Mouse (Mus musculus) gastrocnemius, postnatal 4 days (tissue): ENCODE measurements at regions not wholly inside any gene's neighbourhood (a gene's known extent, or its start where the extent isn't known, plus 50 kb on each side); places are given as distances from the start of the nearest gene placed in this dataset.

Experiments
- DNase-seq, 2 experiments: peaks; one replicate each; pipeline ENCODE4 v3.0.0; 2021 to 2022; ENCODE audit warnings: low spot score in 2 of 2, mixed read lengths in 2 of 2

DNA sequence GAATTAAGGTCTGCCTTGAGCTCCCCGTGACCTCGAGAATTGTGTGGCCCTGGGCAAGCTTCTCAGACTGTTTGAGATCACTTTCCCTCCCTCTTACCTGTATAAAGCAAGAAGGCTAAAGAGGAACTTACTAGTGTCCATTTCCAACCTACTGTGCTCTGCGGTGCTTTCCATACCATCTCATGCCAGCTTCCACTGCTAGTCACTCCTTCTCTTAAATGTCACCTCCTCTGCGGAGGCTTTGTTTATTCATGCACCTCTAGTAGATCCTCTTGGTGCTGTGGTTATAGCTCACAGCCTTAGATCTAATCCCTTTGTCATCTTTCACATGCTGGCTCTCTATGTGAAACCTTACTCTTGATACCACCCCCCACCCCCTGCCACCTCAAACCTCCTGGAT is 2310.3 kb upstream of the Lrrc6 start:
- DNase-seq, result no peak

DNA sequence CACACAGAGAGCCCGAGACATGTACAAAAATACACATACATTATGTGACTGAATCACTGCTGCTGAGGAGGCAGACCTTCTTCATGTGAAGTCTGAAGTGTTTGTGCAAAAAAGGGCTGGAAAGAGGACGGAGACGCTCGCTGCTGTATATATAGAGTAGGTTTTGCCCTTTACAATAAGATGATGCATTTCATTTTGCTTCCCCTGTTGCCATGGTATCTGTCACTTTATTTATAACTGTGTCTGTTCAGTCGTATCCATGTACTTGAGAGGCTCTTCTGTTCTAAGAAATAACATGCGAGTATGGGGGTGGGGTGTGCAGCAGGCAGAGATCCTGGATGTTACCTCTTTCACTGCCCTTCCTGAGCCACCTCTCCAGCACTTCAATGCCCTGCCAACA is 2309.9 kb upstream of the Lrrc6 start:
- DNase-seq, result no peak

DNA sequence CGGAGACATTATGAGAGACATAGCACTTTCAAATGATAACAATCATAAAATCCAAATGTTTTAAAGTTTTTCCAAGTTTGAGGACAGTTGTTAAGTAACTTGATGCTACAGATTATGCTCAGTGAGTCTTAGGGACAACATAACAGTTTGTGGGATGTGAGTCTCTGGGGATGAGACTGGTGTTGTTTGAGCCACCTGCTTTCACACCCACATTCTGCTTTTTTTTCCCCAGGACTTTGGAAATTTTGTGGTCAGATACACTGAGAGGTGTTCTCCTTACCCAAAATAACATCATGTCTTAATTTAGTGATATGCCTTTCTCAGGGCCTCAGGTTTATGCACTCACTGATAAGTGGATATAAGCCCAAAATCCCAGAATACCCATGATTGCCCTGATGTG is 2307.5 kb upstream of the Lrrc6 start:
- DNase-seq, result no peak

DNA sequence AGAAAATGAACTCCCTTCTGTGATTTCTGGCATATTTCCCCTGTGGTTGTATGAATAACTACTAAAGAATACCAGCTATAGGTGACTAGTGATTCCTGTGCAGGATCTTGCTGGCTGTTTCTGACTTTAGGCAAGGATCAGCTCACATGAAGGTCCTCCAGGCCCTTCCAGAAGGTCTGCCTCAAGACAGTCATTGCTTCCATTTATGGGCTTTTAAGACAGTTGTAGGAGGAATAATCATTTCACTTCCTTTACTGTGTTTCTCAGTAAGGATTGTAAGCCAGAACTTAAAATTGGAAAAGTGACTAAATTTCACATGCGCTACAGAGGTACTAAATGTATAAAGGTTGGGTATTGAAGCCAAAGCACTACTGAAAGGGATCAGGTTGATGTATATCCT is 2303.5 kb upstream of the Lrrc6 start:
- no peak for DNase-seq

DNA sequence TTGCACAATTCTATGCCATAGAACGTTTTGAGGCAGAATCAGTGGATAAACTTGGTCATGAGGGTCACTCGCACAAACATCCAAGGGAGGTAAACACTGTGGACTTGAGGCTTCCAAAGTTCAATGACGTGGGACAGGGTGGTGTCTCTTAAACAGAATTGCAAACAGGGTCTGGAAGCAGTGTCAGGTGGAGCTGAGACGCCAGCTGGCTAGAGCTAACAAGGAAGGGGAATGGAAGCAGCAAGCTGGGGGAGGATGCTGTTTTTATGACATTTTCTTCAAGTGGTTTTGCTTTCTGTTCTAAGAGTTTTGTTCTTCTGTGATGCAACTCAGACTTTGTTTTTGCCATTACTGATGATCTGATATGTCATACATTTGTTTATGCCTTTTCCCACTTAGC is 2301.1 kb upstream of the Lrrc6 start:
- DNase-seq, result no peak

DNA sequence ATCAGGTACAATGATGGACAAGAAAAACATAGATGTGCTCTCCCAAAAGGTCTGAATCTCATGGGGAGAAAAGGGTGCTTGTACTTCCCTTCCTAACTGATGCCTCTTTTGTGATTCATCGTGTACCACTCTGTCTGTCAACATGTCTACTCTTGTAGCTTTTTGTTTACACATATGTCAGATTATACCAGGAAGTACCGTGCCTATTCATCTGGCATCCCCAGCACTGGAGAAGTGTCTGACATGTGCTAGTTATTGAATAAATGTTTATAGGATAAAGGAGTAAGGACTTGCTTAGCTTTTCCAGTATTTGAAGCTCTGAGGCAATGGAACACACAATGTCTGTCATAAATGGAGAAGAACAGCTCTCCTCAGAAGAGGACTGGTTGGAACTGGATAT is 2296.7 kb upstream of the Lrrc6 start:
- no peak for DNase-seq

DNA sequence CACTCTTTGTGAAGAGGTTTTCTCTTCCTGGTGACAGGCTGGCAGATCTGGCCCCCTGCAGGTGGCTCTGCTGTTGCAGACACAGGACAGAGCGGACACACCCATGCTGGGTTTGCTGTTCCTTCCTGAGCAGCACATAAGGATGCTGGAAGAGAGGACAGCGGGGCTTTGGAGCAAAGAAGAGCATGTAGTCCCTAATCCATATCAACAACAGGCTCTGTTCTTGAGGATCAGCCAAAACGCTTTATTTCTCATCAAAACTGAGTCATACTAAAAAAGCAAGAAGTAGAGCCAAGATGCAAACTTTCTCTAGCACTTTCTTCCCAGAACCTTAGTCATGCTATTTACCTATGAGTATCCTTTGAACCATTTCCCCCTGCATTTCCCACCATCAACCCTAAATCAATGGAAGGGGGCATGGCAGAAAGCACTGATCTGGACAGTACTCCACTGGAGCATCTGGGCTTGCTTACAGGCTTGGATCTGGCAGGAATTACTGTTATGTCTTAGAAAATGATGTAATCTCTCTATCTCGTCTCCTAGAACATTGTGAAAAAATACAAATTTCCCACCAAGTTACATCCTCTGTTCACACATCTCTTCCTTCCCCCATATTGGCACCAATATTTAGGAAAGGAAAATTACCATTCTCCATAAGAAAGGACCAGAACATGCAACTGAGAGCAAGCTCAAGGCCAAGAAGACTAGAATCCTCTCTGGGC is 2294.7 kb upstream of the Lrrc6 start:
- no peak for DNase-seq

DNA sequence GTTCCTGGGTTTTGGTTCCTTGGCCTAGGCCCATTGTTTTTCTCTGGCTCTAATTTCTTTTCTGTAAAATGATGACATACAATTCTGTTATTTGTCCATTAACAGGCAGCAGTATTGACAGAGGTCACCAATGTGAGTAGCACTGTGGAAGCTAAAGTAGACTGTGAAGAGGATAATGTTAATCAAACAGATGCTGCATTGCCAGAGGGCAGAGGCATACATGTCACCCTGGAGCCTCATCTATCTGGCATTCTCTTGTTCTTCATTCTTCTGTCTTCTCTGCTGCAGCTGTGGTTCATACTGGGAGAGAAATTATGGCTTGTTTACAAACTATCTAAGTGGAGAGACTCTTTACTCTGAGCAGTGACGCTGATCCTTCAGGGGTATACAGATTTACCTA is 2259.2 kb upstream of the Lrrc6 start:
- no peak for DNase-seq

DNA sequence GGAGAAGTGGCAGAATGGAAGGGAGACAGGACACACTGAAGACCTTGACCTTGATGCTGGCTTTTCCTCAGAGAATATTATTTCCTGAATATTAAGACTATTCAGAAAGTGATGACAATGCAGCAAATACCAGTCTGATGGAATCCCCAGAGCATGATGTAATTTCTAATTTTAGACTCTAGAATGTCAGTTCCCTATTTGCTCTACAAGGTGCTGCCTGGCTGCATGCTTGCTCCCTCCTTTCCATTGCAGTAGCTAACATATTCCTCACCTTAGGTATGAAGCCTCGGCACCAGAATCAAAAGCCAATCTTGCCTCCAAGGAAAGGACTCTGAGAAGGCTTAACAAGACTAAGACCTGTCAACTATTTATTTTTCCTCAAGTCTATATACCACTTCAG is 2254.5 kb upstream of the Lrrc6 start:
- DNase-seq, result no peak

DNA sequence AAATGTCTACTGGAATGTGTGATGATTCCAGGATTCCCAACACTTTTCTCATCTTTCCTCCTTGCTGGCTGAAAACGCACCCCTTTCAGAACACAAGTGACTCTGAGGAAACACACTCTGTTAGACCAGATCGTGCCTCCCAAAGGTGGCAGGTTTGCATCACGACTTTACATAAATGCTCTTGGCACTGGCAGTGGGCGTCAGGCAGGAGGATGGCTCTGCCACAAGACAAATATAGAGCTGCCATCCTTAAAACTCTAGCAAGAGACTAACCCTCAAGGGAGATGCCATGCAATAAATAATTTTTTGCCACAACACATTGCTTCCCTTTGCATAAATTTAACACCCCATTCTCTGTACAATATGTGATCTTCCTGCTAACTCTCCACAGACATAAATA is 2254.1 kb upstream of the Lrrc6 start:
- DNase-seq, result no peak

DNA sequence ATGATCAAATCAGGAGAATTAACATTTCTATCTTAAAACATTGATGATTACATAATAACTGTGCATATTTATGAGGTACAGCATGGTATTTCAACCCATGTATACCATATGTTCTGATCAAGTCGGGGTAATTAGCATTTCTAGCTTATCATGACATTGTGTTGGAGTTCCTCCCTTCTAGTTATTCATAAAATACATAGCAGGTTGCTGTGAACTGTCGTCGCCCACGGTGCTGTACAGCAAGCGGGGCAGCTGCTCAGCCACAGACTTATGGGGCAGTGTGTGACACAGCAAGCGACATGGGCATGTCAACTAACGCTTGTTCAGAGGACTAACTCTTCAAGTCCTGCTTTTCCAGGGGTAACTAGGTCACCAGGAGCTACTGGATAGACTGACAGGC is 2238.6 kb upstream of the Lrrc6 start:
- DNase-seq, result no peak

DNA sequence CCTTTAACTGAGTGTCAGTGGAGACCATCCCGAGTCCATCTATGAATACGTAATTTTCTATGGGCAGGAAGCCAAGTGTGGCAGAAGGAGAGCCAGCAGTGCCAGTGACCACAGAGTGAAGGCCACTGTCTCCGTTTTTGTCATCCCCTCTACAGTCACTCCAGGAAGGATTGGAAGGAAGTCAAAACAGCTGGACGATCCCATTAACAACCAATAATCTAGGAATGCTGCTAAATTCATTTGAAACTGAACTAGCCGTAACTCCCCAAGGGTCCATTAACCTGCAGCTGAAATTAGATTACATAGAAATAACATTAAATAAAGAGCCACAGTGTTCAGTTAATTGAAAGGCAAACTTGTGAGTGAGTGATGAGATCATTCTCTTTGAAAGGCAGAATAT is 2220.5 kb upstream of the Lrrc6 start:
- no peak for DNase-seq

DNA sequence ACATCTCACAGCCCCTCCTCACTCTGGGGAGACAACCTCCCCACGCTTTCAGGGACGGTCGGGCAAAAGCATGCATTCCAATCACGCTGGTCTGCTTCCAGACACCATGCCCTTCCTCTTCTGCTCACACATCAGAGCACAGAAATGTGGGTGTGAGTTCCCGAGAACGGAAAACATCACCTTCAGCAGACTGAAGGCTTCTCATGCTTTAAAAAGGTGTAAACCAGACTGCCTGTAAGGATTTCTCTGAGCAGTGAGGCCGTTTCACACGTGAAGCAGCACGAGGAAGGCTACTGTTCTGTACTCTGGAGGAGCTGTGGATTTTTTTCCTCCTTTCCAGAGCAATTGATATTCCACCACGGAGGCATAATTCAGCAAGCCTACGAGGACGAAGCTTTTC is 2218.8 kb upstream of the Lrrc6 start:
- no peak for DNase-seq

DNA sequence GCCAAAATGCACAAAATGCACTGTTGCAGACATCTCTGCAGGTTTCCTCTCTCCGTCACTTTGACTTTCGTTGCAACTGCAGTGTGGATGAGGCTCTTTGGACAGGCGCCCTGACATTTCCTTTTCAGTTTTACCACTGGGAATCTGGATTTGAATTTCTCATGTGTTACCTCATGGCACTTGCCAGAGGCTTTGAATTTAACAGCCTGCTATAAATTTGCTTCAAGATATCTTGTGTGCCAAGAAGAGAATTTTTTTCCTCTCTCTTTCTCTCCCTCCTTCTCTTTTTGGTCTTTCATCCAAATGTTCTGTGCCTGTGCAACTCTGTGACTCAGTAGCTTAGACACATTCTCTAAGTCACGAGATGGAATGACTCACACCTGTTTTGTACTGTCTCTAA is 2213.6 kb upstream of the Lrrc6 start:
- DNase-seq, result no peak

DNA sequence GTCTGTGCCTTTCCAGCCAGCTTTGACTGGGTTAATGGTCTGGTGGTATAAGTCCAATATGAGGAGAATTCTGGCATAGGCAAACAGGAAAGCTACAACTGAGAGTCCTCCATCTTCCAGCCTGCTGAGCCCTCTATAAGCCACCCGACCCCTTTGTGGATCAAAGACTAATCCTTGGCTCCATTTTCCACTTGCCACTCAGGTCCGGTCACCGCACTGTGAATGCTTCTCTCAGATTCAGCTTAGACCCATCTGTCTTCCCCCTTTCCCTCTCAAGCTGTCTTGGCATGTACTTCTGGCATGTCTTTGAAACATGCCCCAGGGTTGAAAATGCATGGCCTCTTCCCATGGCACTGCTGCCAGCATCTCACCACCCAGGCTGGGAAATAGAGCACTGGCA is 2206.6 kb upstream of the Lrrc6 start:
- no peak for DNase-seq

DNA sequence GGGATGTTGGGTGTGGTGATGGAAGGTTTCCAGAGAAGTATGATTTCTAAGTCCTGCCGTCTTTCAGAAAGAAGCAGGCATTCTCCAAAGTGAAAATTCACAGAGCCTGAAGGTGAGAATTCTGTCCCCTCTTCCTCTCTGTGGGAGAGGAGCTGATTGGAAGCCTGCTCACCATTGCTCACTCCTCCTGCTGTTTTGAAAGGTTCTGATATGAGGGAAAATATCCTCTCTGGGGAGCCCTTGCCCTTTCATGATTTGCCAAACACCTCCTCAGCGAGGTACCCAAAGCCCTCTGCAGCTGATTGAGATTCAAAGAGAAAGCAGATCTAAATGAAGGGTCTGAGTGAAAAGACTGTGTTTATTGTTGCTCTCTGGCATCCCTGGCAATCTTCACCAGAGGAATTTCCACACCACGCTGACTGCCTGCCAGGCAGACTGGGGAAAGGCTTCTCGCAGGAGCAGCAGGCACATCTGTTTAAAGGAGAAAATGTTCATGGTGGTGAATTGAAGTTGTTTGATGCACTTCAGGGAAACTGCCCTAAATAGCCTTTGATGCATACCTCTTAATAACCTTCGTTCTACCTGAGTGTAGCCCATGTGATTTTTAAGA is 2194.4 kb upstream of the Lrrc6 start:
- no peak for DNase-seq

DNA sequence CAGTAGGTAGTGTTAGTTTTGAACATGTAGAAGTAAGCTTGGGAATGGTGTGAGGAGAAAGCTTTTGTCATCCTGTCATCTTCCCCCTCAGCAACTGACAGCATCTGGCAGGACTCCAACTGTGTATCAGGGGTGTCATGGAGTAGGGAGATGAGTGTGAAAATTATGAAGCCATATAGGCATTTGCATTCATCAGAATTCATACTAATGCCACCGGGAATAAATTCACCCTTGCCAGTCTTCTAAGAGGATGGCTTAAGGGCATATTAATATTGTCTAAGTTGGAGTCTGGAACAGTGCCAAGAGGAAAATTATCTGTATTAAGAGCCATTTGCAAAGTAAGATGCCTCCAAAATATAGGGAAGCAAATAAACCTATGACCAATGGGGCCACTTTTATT is 2166.8 kb upstream of the Lrrc6 start:
- no peak for DNase-seq

DNA sequence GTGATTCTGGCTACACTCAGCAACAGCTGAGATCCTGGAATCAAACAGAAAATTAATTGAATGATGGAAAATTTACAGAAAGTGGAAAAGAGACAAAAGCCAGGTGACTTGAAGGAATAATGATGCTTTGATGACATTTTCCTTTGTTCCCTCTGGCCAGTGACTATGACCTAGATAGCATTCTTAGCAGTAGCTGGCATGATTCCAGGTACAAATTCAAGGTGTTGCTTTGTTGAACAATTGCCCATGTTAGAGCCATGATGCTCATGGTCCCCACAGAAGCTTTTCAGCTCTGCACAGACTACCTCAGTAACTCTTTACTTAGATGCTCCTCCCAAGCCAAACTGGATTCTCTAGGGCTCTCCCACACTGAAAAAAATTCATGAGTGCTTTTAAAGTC is 2164.6 kb upstream of the Lrrc6 start:
- DNase-seq, result no peak

DNA sequence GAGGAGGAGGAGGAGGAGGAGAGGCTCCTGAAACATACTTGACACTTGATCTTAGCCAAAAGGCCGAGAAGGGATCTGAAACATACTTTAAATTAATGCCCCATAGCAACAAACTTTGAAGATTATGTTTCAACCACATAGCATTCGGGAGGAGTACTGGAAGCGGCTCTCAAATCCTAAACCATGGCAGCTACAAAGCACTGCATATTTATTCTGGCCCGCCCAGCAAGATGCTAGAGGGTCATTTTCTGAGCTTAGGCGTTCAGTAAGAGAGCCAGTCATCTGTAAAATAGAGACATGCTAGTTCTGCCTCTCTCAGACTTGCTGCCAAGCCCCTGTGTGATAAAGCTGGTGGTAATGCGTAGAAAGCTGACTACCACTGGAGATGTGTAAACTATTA is 2156.0 kb upstream of the Lrrc6 start:
- no peak for DNase-seq

DNA sequence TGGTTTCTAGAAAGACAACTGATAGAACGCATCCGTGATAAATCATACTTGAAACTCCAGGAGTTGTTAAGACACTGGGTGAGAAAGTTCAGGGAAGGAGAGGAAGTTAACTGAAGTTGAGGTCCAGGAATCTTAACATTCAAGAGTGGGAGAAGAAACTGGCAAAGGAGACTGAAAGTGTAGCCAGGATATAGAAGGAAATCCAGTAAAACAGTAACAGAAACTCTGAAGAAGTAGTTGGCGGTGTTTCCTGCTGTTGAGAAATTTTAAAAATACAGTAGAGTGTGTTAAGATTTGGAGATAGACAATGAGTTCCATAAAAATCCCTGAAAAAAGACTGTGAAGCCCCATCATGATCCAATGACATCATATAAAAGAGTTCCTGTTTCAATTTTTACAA is 2154.3 kb upstream of the Lrrc6 start:
- no peak for DNase-seq

DNA sequence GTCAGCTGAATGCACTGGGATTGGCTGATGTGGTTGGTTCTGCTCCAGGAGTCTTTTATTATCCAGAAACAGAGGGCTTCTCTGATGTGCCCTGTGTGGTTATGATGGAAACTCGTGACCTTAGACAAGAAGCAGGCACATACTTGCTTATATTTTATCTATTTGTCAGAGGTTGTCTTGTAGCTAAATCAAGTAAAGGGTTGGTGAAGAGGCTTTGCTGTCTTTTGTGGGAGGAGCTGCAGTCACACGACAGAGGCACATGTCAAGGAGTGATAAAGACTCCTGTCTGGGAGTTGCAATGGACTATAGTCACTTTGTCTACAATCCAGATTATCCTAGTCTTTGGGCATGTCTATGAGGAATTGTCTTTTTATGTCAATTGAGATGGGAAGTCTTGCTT is 2149.9 kb upstream of the Lrrc6 start:
- DNase-seq, result no peak

DNA sequence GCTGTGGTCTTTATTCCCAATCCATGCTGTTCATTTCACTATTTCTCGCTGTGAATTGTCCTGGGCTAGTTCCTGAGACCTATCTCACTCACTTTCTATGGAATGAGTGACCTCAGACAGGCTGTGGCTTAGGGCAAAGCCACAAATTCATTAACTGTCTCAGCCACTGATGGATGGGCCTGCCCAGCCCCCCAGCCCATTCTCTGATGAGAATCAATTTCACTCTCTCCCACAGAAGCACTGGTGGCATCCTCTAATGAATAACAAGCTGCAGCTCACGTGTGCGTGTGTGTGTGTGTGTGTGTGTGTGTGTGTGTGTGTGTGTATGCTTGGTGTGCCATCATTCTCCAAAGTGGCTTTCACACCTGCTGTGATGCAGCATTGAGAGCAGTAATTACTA is 2149.3 kb upstream of the Lrrc6 start:
- DNase-seq, result no peak

DNA sequence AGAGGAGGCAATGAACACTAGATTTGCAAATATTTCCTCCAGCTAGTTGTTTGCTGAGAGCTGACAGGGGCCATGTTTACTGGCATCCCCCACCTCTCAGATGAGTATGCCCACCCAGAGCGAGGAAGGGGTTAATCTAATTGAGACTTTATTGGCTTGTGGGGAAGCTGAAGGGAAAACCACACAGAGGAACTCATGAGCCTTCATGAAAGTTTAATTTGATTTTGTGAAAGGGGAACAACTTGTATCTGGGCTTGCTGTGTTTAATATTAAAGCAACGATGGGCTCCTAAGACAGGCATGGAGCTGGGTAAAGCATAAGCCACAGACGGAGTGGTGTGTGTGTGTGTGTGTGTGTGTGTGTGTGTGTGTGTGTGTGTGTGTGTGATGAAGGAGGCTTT is 2146.2 kb upstream of the Lrrc6 start:
- no peak for DNase-seq

DNA sequence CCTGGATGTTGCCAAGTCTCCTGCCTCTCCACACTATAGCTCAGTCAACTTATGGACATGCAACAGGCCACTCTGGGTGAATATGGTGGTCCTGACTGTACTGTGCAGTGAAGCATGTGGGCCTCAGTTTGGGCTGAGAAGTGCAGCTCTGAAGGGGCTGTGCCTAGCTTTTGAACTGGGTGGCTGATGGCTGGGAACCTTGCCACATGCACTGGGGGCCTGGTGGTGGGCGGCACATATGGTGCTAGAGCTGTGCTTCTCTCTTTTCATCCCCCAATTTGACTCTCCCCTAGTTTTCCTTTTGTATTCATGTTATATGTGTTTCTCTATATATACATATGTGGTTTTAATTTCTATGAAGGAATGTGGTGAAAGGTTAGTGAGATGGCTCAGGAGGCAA is 2144.2 kb upstream of the Lrrc6 start:
- DNase-seq, result no peak
